Mouse (Mus musculus) heart, embryonic 14.5 days (tissue): Measurements from ENCODE around the gene Olfr695. TPM values are rescaled to one million over a fixed set of nuclear protein-coding genes. Genes with fewer than 3 reads are reported as not detected.

Experiments
- polyA plus RNA-seq: library from polyadenylated mRNA; unstranded; fragments of >200 nt; fragmentation: Nextera tagmentation; extraction: Ambion mirVana; gene quantifications from 2 replicates; pipeline ENCODE4 v1.2.1, GENCODE M21; 2014

Olfr695 gene
- polyA plus RNA-seq, 1 experiment from 2014 or later, result not detected

Other genes with a start within 250 kb of the Olfr695 start
- gene Olfr693, start 35.8 kb downstream of the Olfr695 start, polyA plus RNA-seq, result not detected in 2 replicates
- gene Olfr694, start 24.6 kb downstream of the Olfr695 start, polyA plus RNA-seq, result not detected in 2 replicates
- not detected in 2 replicates for gene Olfr697, start 26.0 kb upstream of the Olfr695 start, polyA plus RNA-seq
- not detected in 2 replicates for gene Olfr698, start 39.0 kb upstream of the Olfr695 start, polyA plus RNA-seq
- gene Olfr699, start 76.8 kb upstream of the Olfr695 start, polyA plus RNA-seq, result not detected in 2 replicates
- not detected in 2 replicates for gene Olfr700, start 92.4 kb upstream of the Olfr695 start, polyA plus RNA-seq
- not detected in 2 replicates for gene Olfr701, start 97.7 kb upstream of the Olfr695 start, polyA plus RNA-seq
- gene Olfr702, start 117.5 kb upstream of the Olfr695 start, polyA plus RNA-seq, result not detected in 2 replicates
- not detected in 2 replicates for gene Olfr703, start 127.0 kb upstream of the Olfr695 start, polyA plus RNA-seq
- not detected in 2 replicates for gene Olfr704, start 146.8 kb upstream of the Olfr695 start, polyA plus RNA-seq
- not detected in 2 replicates for gene Olfr705, start 160.5 kb upstream of the Olfr695 start, polyA plus RNA-seq
- not detected in 2 replicates for gene Olfr706, start 171.8 kb upstream of the Olfr695 start, polyA plus RNA-seq
- not detected in 2 replicates for gene Olfr707, start 184.8 kb upstream of the Olfr695 start, polyA plus RNA-seq
- gene Olfr1532-ps1, start 191.6 kb upstream of the Olfr695 start, polyA plus RNA-seq, result not detected in 2 replicates
- not detected in 2 replicates for gene Olfr709-ps1, start 215.8 kb upstream of the Olfr695 start, polyA plus RNA-seq
- not detected in 2 replicates for gene Olfr710, start 231.9 kb upstream of the Olfr695 start, polyA plus RNA-seq
- gene Olfr6, start 247.5 kb upstream of the Olfr695 start, polyA plus RNA-seq, result not detected in 2 replicates